Mouse (Mus musculus): ENCODE results near the gene Zmiz1.
A peak's percentile ranks its signal among the peaks of the same experiment; 100 is the strongest.

Gene Zmiz1

DNA sequence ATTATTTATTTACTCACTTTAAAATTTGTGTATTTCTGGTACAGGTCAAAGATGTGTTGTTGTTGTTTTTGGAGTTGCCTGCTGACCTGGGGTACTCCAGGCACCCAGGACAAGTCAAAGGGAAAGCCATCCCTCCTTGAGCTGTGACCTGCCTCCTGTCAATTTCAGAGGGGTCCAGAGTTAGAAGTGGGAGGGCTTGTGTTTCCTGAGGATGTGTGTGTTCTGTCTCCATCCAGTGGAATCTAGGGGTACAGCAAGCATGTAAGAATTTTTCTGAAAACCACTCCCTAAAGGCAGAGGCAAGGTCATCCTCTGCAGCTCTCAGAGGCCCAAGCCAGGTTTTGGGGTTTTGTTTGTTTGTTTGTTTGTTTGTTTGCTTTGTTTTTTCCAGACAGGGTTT lies 243.0 kb downstream of the Zmiz1 start:
- Histone ChIP-seq H3K36me3 (ENCODE audit: insufficient read depth, low read length) (peaks cover 41% of the 10 kb centered on the region), H3K9me3 (ENCODE audit: low read length) (no peaks in the 10 kb centered on the region), H3K27me3 (ENCODE audit: insufficient read depth, low read length) (no peaks in the 10 kb centered on the region), H3K4me1 (replicated peaks; ENCODE audit: low read depth, low read length) (peaks cover 20% of the 10 kb centered on the region), H3K4me3 (replicated peaks; ENCODE audit: low read length) (no peak overlapping the region)
- TF ChIP-seq POU5F1 (IDR thresholded peaks at IDR 0.05; ENCODE audit: borderline replicate concordance, low read length) (no peak), NANOG (IDR thresholded peaks at IDR 0.05; ENCODE audit: borderline replicate concordance, low read length) (no peak), CTCF (conservative IDR thresholded peaks at IDR 0.05; ENCODE audit: low read length) (peak; percentile 57)

DNA sequence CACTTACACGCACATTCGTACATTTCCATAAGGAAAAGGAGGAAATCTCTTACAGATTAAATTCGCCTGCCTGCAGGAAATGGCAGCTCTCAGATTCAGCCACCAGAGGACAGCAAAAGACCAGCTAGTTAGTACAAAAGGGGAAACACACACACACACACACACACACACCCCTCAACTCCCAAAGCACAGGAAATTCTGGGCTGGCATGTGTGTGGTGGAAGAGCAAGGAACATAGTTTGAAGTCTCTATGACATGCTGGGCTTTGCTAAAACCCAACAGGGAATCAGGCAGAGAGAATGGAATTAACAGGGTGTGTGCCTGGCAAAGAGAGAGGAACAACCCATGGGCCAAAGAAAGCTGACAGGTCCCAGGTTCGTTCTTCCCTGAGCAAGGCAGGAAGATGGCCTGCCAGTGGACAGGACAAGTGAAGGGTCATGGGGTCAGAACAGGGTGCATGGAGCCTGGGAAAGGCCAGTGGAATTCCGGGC lies 248.8 kb downstream of the Zmiz1 start:
- H3K4me1 ChIP-seq (replicated peaks; ENCODE audit: low read depth, low read length): peaks cover 25% of the 10 kb centered on the region
- H3K27me3 ChIP-seq (ENCODE audit: insufficient read depth, low read length): no peaks in the 10 kb centered on the region
- no peak overlapping the region for H3K4me3 ChIP-seq (replicated peaks; ENCODE audit: low read length)
- TF ChIP-seq POU5F1 (IDR thresholded peaks at IDR 0.05; ENCODE audit: borderline replicate concordance, low read length): no peak
- no peak for TF ChIP-seq NANOG (IDR thresholded peaks at IDR 0.05; ENCODE audit: borderline replicate concordance, low read length)
- TF ChIP-seq CTCF (conservative IDR thresholded peaks at IDR 0.05; ENCODE audit: low read length): peak; percentile 94
- no peaks in the 10 kb centered on the region for H3K36me3 ChIP-seq (ENCODE audit: insufficient read depth, low read length)
- H3K9me3 ChIP-seq (ENCODE audit: low read length): no peaks in the 10 kb centered on the region

DNA sequence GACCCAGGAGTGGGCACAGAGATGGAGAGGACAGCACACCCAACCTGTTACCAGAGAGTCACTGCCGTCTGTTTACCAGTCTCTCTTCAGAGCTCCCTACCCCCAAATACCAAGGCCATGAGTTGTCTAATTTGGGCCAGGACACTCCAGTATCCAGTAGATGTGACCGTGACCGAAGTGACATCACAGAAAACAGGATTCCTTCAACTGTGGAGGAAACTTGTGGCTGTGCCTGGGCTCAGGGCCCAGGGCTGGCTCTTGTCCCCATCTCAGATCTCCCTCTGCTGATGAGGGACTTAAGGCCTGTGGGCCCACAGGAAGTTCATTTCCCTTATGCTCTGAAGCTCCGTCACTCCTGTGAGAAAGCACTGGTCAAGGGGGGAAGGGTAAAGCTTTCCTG lies 249.5 kb downstream of the Zmiz1 start:
- no peak overlapping the region for H3K4me3 ChIP-seq (replicated peaks; ENCODE audit: low read length)
- no peaks in the 10 kb centered on the region for H3K36me3 ChIP-seq (ENCODE audit: insufficient read depth, low read length)
- H3K27me3 ChIP-seq (ENCODE audit: insufficient read depth, low read length): no peaks in the 10 kb centered on the region
- peaks cover 25% of the 10 kb centered on the region for H3K4me1 ChIP-seq (replicated peaks; ENCODE audit: low read depth, low read length)
- TF ChIP-seq POU5F1 (IDR thresholded peaks at IDR 0.05; ENCODE audit: borderline replicate concordance, low read length) (no peak), NANOG (IDR thresholded peaks at IDR 0.05; ENCODE audit: borderline replicate concordance, low read length) (no peak), CTCF (conservative IDR thresholded peaks at IDR 0.05; ENCODE audit: low read length) (no peak)
- no peaks in the 10 kb centered on the region for H3K9me3 ChIP-seq (ENCODE audit: low read length)

DNA sequence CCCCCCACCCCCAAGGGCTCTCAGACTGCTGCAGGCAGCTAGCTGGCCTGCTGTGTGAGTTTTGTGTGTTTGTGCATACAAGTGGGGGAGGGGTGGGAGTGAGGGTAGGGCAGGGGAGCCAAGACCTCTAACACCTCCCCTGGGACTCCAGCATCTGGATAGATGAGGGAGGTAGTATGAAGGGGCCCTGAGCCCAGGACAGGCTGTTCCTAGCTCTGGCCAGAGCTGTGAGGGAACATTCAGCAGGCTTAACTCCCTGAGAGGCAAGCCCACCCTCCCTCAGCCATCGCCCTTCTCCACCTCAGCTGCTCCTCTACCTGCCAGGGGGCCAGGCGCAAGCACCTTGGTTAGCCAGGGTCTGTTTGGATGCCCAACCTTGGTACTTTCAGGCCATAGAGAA lies 249.9 kb downstream of the Zmiz1 start:
- Histone ChIP-seq H3K36me3 (ENCODE audit: insufficient read depth, low read length) (peaks cover 2% of the 10 kb centered on the region; the same call in 1 of the 2 replicates), H3K4me3 (replicated peaks; ENCODE audit: low read length) (no peak overlapping the region), H3K4me1 (replicated peaks; ENCODE audit: low read depth, low read length) (peaks cover 29% of the 10 kb centered on the region), H3K27me3 (ENCODE audit: insufficient read depth, low read length) (no peaks in the 10 kb centered on the region), H3K9me3 (ENCODE audit: low read length) (no peaks in the 10 kb centered on the region)
- no peak for TF ChIP-seq NANOG (IDR thresholded peaks at IDR 0.05; ENCODE audit: borderline replicate concordance, low read length)
- TF ChIP-seq POU5F1 (IDR thresholded peaks at IDR 0.05; ENCODE audit: borderline replicate concordance, low read length): no peak
- TF ChIP-seq CTCF (conservative IDR thresholded peaks at IDR 0.05; ENCODE audit: low read length): no peak

DNA sequence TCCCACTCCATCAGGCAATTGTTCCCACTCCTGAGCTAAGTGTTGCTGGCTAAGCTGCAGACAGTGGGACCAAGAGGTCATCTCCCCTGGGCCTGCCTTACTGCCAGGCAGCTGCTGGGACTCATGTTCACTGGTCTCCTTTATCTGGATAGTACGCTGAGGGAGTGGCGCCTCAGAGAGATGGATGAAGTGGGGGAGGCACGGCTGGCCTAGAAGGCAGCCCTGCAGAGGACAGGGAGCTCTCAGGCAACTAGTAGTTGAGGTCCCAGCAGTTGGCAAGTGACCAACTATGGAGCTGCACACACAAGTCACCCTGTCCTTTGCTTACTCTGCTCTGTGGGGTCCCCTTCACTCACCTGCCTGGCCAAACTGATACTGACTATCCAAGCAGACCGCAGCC lies 251.1 kb downstream of the Zmiz1 start:
- H3K27me3 ChIP-seq (ENCODE audit: insufficient read depth, low read length): no peaks in the 10 kb centered on the region

DNA sequence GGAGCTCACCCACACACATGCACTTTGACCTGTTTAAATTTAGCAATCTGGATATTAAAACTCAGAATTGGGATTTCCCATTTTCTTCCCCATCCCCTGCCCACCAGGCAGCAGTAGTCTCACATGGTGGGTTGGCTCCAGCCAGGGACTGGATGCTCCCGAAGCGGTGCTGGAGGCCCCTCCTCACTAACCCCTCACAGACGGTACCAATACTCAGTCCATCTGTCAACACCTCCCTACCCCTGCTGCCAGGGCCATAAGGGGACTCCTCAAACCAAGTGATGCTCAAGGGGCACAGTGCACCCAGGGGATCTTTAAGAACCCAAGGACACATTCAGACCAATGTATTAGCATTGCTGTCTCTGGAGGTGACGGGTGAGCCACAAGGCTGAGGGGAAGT lies 251.7 kb downstream of the Zmiz1 start:
- peaks cover 18% of the 10 kb centered on the region for H3K36me3 ChIP-seq (ENCODE audit: insufficient read depth, low read length)
- no peak for TF ChIP-seq NANOG (IDR thresholded peaks at IDR 0.05; ENCODE audit: borderline replicate concordance, low read length)
- no peak for TF ChIP-seq CTCF (conservative IDR thresholded peaks at IDR 0.05; ENCODE audit: low read length)
- no peak for TF ChIP-seq POU5F1 (IDR thresholded peaks at IDR 0.05; ENCODE audit: borderline replicate concordance, low read length)
- no peaks in the 10 kb centered on the region for H3K27me3 ChIP-seq (ENCODE audit: insufficient read depth, low read length)
- H3K9me3 ChIP-seq (ENCODE audit: low read length): no peaks in the 10 kb centered on the region
- H3K4me3 ChIP-seq (replicated peaks; ENCODE audit: low read length): no peak overlapping the region
- H3K4me1 ChIP-seq (replicated peaks; ENCODE audit: low read depth, low read length): peaks cover 31% of the 10 kb centered on the region

More for the DNA sequence above, 251.1 kb downstream of the Zmiz1 start:
- TF ChIP-seq CTCF (conservative IDR thresholded peaks at IDR 0.05; ENCODE audit: low read length) (no peak), NANOG (IDR thresholded peaks at IDR 0.05; ENCODE audit: borderline replicate concordance, low read length) (no peak), POU5F1 (IDR thresholded peaks at IDR 0.05; ENCODE audit: borderline replicate concordance, low read length) (no peak)
- no peak overlapping the region for H3K4me3 ChIP-seq (replicated peaks; ENCODE audit: low read length)
- H3K36me3 ChIP-seq (ENCODE audit: insufficient read depth, low read length): peaks cover 13% of the 10 kb centered on the region
- H3K4me1 ChIP-seq (replicated peaks; ENCODE audit: low read depth, low read length): peaks cover 34% of the 10 kb centered on the region
- no peaks in the 10 kb centered on the region for H3K9me3 ChIP-seq (ENCODE audit: low read length)

DNA sequence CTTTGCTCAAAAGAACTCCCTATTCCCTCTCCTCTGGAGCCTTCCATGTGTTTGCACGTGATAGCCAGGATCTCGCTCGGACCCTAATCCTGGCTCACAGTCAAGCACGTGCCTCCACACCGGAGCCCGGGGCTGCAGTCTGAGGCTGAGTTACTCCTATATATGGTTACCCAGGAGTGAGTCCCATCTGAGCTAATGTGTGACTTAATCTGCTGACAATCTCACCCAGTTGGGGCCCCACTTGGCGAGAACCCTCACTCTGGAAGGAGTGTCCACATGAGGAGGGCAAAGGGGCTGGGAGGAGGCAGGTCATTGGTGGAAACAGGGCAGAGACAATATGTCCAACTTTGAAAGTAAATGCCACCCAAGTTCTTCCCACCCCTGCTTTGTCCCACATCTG lies 252.2 kb downstream of the Zmiz1 start:
- Histone ChIP-seq H3K4me1 (replicated peaks; ENCODE audit: low read depth, low read length) (peaks cover 29% of the 10 kb centered on the region), H3K9me3 (ENCODE audit: low read length) (no peaks in the 10 kb centered on the region)
- no peak for TF ChIP-seq NANOG (IDR thresholded peaks at IDR 0.05; ENCODE audit: borderline replicate concordance, low read length)
- TF ChIP-seq CTCF (conservative IDR thresholded peaks at IDR 0.05; ENCODE audit: low read length): no peak
- no peak for TF ChIP-seq POU5F1 (IDR thresholded peaks at IDR 0.05; ENCODE audit: borderline replicate concordance, low read length)

DNA sequence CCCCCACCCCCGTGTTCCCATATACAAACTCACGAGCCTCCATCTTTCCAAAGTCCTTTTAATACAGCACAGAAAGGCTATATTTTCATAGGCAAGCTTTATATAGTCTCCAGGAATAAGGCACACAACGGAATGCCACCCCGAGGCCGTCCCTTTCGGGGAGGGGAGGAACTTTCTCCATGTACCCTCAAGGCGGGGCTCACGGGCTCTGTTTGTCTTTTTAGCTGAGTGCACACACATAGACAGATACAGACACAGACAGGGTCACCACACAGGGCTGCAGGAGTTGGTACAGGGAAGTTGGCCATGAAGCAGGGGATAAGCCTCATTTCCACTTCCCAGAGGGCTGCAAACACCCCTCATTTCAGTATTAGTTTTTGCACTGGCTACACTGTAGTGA lies 252.6 kb downstream of the Zmiz1 start:
- Histone ChIP-seq H3K9me3 (ENCODE audit: low read length) (no peaks in the 10 kb centered on the region), H3K4me3 (replicated peaks; ENCODE audit: low read length) (no peak overlapping the region), H3K27me3 (ENCODE audit: insufficient read depth, low read length) (no peaks in the 10 kb centered on the region), H3K4me1 (replicated peaks; ENCODE audit: low read depth, low read length) (peaks cover 30% of the 10 kb centered on the region), H3K36me3 (ENCODE audit: insufficient read depth, low read length) (peaks cover 27% of the 10 kb centered on the region)
- TF ChIP-seq POU5F1 (IDR thresholded peaks at IDR 0.05; ENCODE audit: borderline replicate concordance, low read length): no peak
- no peak for TF ChIP-seq CTCF (conservative IDR thresholded peaks at IDR 0.05; ENCODE audit: low read length)
- no peak for TF ChIP-seq NANOG (IDR thresholded peaks at IDR 0.05; ENCODE audit: borderline replicate concordance, low read length)

More for the DNA sequence above, 252.2 kb downstream of the Zmiz1 start:
- Histone ChIP-seq H3K36me3 (ENCODE audit: insufficient read depth, low read length) (peaks cover 23% of the 10 kb centered on the region), H3K27me3 (ENCODE audit: insufficient read depth, low read length) (no peaks in the 10 kb centered on the region), H3K4me3 (replicated peaks; ENCODE audit: low read length) (no peak overlapping the region)

DNA sequence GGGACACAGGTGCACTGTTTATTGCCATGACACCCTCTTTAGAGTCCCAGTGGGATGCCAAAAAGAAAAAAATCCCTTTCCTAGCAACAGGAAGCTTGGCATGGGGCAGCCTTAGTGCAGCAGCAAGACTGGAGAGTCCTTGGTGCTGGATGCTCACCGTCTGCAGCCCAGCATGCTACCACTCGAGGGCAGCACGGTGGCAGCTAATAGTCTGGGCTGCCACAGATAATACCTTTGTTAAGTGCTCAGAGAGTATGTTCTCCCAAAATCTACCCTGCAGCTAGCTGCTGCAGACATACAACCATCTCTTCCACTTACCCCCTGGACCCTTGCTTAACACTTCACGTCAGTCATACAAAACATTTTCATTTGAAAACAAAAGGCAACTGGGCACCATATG lies 254.5 kb downstream of the Zmiz1 start:
- H3K27me3 ChIP-seq (ENCODE audit: insufficient read depth, low read length): no peaks in the 10 kb centered on the region
- TF ChIP-seq CTCF (conservative IDR thresholded peaks at IDR 0.05; ENCODE audit: low read length): no peak
- TF ChIP-seq POU5F1 (IDR thresholded peaks at IDR 0.05; ENCODE audit: borderline replicate concordance, low read length): no peak
- no peak for TF ChIP-seq NANOG (IDR thresholded peaks at IDR 0.05; ENCODE audit: borderline replicate concordance, low read length)
- peaks cover 35% of the 10 kb centered on the region for H3K36me3 ChIP-seq (ENCODE audit: insufficient read depth, low read length)
- no peak overlapping the region for H3K4me3 ChIP-seq (replicated peaks; ENCODE audit: low read length)
- H3K9me3 ChIP-seq (ENCODE audit: low read length): no peaks in the 10 kb centered on the region
- peaks cover 40% of the 10 kb centered on the region for H3K4me1 ChIP-seq (replicated peaks; ENCODE audit: low read depth, low read length)
